Mouse (Mus musculus): ENCODE measurements around the gene Adcy1. TPM values are rescaled to one million over a fixed set of nuclear protein-coding genes. Genes with fewer than 3 reads are reported as not detected.
A peak's percentile ranks its signal among the peaks of the same experiment; 100 is the strongest.

Gene Adcy1
- polyA plus RNA-seq, 1 experiment from 2014 or later: 1.1 TPM

- Histone ChIP-seq H3K27ac (ENCODE audit: low read length) (no peak overlapping the region), H3K4me3 (ENCODE audit: low read length) (peak overlapping the region; percentile 62), H3K4me2 (ENCODE audit: low read depth, low read length) (peak overlapping the region; percentile 86), H3K4me1 (ENCODE audit: control insufficient read depth, insufficient read depth, low read length) (peaks cover 8% of the 10 kb centered on the region), H3K27me3 (ENCODE audit: control insufficient read depth, insufficient read depth, low read length) (peaks cover 73% of the 10 kb centered on the region), H3K9ac (ENCODE audit: low read length) (no peak overlapping the region; the same call in 1 of the 2 replicates), H3K9me3 (replicated peaks; ENCODE audit: control insufficient read depth, low read length) (no peaks in the 10 kb centered on the region), H3K36me3 (ENCODE audit: control insufficient read depth, insufficient read depth) (no peaks in the 10 kb centered on the region)
- no peak for ATAC-seq (replicated peaks; ENCODE audit: extremely low read depth, insufficient read depth, low FRiP score)
- WGBS: 5% methylated on average over 26 of the region's 26 CpGs
Observed at GRCm38 (mm10) chr11:7064484-7065185, 1.3 kb downstream of the Adcy1 start.

GRCm38 (mm10) chr11:7065388-7065787, 2.1 kb downstream of the Adcy1 start:
- Histone ChIP-seq H3K27me3 (ENCODE audit: control insufficient read depth, insufficient read depth, low read length) (peaks cover 74% of the 10 kb centered on the region), H3K4me3 (ENCODE audit: low read length) (no peak overlapping the region), H3K36me3 (ENCODE audit: control insufficient read depth, insufficient read depth) (no peaks in the 10 kb centered on the region), H3K9me3 (replicated peaks; ENCODE audit: control insufficient read depth, low read length) (no peaks in the 10 kb centered on the region), H3K27ac (ENCODE audit: low read length) (no peak overlapping the region), H3K4me1 (ENCODE audit: control insufficient read depth, insufficient read depth, low read length) (peaks cover 8% of the 10 kb centered on the region), H3K4me2 (ENCODE audit: low read depth, low read length) (no peak overlapping the region), H3K9ac (ENCODE audit: low read length) (no peak overlapping the region)
- 31% methylated on average over 4 of the region's 4 CpGs for WGBS
- no peak for ATAC-seq (replicated peaks; ENCODE audit: extremely low read depth, insufficient read depth, low FRiP score)

GRCm38 (mm10) chr11:7065876-7066275, 2.6 kb downstream of the Adcy1 start:
- Histone ChIP-seq H3K4me3 (ENCODE audit: low read length) (no peak overlapping the region), H3K4me1 (ENCODE audit: control insufficient read depth, insufficient read depth, low read length) (peaks cover 8% of the 10 kb centered on the region), H3K4me2 (ENCODE audit: low read depth, low read length) (no peak overlapping the region), H3K36me3 (ENCODE audit: control insufficient read depth, insufficient read depth) (no peaks in the 10 kb centered on the region), H3K9ac (ENCODE audit: low read length) (no peak overlapping the region), H3K9me3 (replicated peaks; ENCODE audit: control insufficient read depth, low read length) (no peaks in the 10 kb centered on the region), H3K27me3 (ENCODE audit: control insufficient read depth, insufficient read depth, low read length) (peaks cover 69% of the 10 kb centered on the region), H3K27ac (ENCODE audit: low read length) (no peak overlapping the region)
- no peak for ATAC-seq (replicated peaks; ENCODE audit: extremely low read depth, insufficient read depth, low FRiP score)
- 44% methylated on average over 5 of the region's 5 CpGs for WGBS

GRCm38 (mm10) chr11:7067263-7067662, 4.0 kb downstream of the Adcy1 start:
- Histone ChIP-seq H3K9ac (ENCODE audit: low read length) (no peak overlapping the region), H3K27me3 (ENCODE audit: control insufficient read depth, insufficient read depth, low read length) (peaks cover 57% of the 10 kb centered on the region), H3K36me3 (ENCODE audit: control insufficient read depth, insufficient read depth) (no peaks in the 10 kb centered on the region), H3K4me3 (ENCODE audit: low read length) (no peak overlapping the region), H3K4me1 (ENCODE audit: control insufficient read depth, insufficient read depth, low read length) (peaks cover 8% of the 10 kb centered on the region), H3K27ac (ENCODE audit: low read length) (no peak overlapping the region), H3K4me2 (ENCODE audit: low read depth, low read length) (no peak overlapping the region), H3K9me3 (replicated peaks; ENCODE audit: control insufficient read depth, low read length) (no peaks in the 10 kb centered on the region)
- WGBS: 70% methylated on average over 4 of the region's 4 CpGs
- ATAC-seq (replicated peaks; ENCODE audit: extremely low read depth, insufficient read depth, low FRiP score): no peak

DNA sequence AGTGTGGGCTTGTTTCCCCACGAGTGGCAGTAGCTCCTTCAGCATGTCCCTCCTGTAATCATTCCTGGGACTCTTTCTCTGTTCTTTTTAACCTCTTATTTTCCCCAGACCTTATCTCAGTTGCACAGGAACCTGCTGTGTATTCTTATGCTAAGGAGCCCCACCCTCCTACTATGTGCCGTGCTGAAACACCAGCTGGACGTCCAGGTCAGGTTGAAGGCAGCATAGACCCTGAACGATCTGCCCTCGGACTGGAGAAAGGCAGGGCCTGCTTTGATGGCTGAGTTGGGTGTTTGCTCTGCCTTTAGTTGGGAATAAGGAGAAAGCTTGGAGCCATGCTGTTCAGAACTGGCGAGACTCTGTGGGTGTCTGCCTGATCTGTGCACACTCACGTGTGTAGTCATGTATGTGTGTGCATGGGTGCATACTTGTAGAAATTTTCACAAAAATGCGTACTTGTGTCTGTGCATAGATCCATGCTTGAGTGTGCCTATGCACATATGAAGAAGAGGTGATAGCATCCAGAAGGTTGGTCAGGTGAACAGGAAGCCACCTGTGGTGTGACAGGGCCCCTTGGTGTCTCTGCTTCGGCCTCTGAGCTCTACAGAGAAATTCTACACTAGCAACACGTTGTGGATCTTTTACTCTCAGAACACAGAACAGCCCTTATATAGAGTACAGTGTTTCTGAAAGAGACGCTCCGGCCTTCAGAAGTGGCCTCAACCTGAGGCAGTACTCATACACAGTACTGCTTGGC, 5.4 kb downstream of the Adcy1 start:
- Histone ChIP-seq H3K4me3 (ENCODE audit: low read length) (no peak overlapping the region), H3K9ac (ENCODE audit: low read length) (no peak overlapping the region), H3K9me3 (replicated peaks; ENCODE audit: control insufficient read depth, low read length) (no peaks in the 10 kb centered on the region), H3K4me1 (ENCODE audit: control insufficient read depth, insufficient read depth, low read length) (peaks cover 5% of the 10 kb centered on the region), H3K4me2 (ENCODE audit: low read depth, low read length) (no peak overlapping the region), H3K27ac (ENCODE audit: low read length) (no peak overlapping the region), H3K27me3 (ENCODE audit: control insufficient read depth, insufficient read depth, low read length) (peaks cover 47% of the 10 kb centered on the region), H3K36me3 (ENCODE audit: control insufficient read depth, insufficient read depth) (no peaks in the 10 kb centered on the region)
- WGBS: 77% methylated on average over 12 of the region's 12 CpGs
- ATAC-seq (replicated peaks; ENCODE audit: extremely low read depth, insufficient read depth, low FRiP score): no peak

- H3K9me3 ChIP-seq (replicated peaks; ENCODE audit: control insufficient read depth, low read length): no peaks in the 10 kb centered on the region
- no peaks in the 10 kb centered on the region for H3K36me3 ChIP-seq (ENCODE audit: control insufficient read depth, insufficient read depth)
- no peaks in the 10 kb centered on the region for H3K4me1 ChIP-seq (ENCODE audit: control insufficient read depth, insufficient read depth, low read length)
- H3K9ac ChIP-seq (ENCODE audit: low read length): no peak overlapping the region
- 80% methylated on average over 4 of the region's 4 CpGs for WGBS
- peaks cover 36% of the 10 kb centered on the region for H3K27me3 ChIP-seq (ENCODE audit: control insufficient read depth, insufficient read depth, low read length)
- no peak overlapping the region for H3K27ac ChIP-seq (ENCODE audit: low read length)
- H3K4me2 ChIP-seq (ENCODE audit: low read depth, low read length): no peak overlapping the region
- no peak overlapping the region for H3K4me3 ChIP-seq (ENCODE audit: low read length)
- no peak for ATAC-seq (replicated peaks; ENCODE audit: extremely low read depth, insufficient read depth, low FRiP score)
Observed at GRCm38 (mm10) chr11:7069762-7070161, 6.5 kb downstream of the Adcy1 start.

DNA sequence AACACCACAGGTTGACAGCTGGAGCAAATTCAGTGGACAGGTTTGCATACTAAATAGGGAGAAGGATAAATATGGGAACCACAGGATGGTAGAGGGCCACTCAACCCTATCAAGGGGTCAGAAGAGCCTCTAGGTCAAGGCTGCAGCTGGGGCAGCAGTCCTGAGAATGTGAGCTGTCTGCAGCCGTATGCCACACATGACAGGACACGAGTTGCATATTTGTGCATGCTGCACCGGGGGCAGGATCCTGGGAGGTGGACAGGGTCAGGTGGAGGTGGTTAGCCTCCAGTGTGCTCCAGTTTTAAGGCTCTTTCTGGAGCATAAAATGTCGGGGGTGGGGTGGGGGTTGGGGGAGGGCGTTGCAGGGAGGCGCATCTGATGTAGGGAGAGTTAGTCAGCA, 8.3 kb downstream of the Adcy1 start:
- Histone ChIP-seq H3K4me1 (ENCODE audit: control insufficient read depth, insufficient read depth, low read length) (no peaks in the 10 kb centered on the region), H3K27me3 (ENCODE audit: control insufficient read depth, insufficient read depth, low read length) (peaks cover 18% of the 10 kb centered on the region), H3K36me3 (ENCODE audit: control insufficient read depth, insufficient read depth) (no peaks in the 10 kb centered on the region), H3K4me2 (ENCODE audit: low read depth, low read length) (no peak overlapping the region), H3K4me3 (ENCODE audit: low read length) (no peak overlapping the region), H3K9ac (ENCODE audit: low read length) (no peak overlapping the region), H3K27ac (ENCODE audit: low read length) (no peak overlapping the region), H3K9me3 (replicated peaks; ENCODE audit: control insufficient read depth, low read length) (no peaks in the 10 kb centered on the region)
- 50% methylated on average over 6 of the region's 6 CpGs for whole genome bisulfite sequencing
- ATAC-seq (replicated peaks; ENCODE audit: extremely low read depth, insufficient read depth, low FRiP score): no peak

DNA sequence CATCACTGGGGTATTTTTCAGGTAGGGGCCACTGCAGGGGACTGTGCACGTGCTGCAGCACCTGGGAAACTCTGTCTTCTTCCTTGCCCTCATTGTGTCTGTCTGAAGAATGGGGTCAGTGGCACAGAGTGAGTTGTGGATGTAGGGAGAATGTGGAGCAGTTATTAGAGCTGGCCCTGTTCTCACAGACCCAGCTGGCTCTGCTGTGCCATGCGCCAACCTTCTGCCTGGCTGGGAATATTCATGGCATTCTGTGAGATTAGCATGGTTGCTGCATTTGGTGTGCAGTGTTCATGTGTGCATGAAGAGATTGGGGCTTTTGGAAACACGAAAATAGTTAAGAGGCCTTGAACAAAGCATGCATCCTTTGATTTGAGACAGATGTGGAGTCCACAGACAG, 10.3 kb downstream of the Adcy1 start:
- H3K36me3 ChIP-seq (ENCODE audit: control insufficient read depth, insufficient read depth): no peaks in the 10 kb centered on the region
- H3K27me3 ChIP-seq (ENCODE audit: control insufficient read depth, insufficient read depth, low read length): 0 out of 2 replicates have a peak, but pooled peaks cover 5% of the 10 kb centered on the region
- no peaks in the 10 kb centered on the region for H3K4me1 ChIP-seq (ENCODE audit: control insufficient read depth, insufficient read depth, low read length)
- no peak overlapping the region for H3K27ac ChIP-seq (ENCODE audit: low read length)
- no peaks in the 10 kb centered on the region for H3K9me3 ChIP-seq (replicated peaks; ENCODE audit: control insufficient read depth, low read length)
- no peak overlapping the region for H3K4me3 ChIP-seq (ENCODE audit: low read length)
- ATAC-seq (replicated peaks; ENCODE audit: extremely low read depth, insufficient read depth, low FRiP score): no peak
- 82% methylated on average over 3 of the region's 3 CpGs for WGBS
- no peak overlapping the region for H3K9ac ChIP-seq (ENCODE audit: low read length)
- H3K4me2 ChIP-seq (ENCODE audit: low read depth, low read length): no peak overlapping the region

DNA sequence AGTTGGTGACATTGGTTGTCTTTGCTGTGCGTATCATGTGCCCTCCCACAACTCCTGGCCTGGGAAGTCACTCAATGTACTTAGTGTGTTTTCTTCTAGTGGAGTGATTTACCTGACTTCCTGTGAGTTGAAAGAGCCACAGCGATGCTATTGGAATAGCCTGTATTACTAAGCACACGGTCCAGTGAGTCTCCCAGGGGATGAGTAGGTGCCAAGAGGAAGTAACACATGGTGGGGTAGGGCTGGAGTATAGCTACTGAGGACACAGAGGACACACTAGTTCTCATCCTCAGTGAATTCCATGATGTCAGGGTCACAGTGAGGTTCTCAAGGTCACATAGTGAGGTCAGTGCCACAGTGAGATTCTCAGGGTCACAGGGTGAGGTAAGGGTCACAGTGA, 13.2 kb downstream of the Adcy1 start:
- Histone ChIP-seq H3K9ac (ENCODE audit: low read length) (no peak overlapping the region), H3K4me1 (ENCODE audit: control insufficient read depth, insufficient read depth, low read length) (no peaks in the 10 kb centered on the region), H3K27ac (ENCODE audit: low read length) (no peak overlapping the region), H3K4me2 (ENCODE audit: low read depth, low read length) (no peak overlapping the region), H3K36me3 (ENCODE audit: control insufficient read depth, insufficient read depth) (no peaks in the 10 kb centered on the region), H3K27me3 (ENCODE audit: control insufficient read depth, insufficient read depth, low read length) (no peaks in the 10 kb centered on the region), H3K9me3 (replicated peaks; ENCODE audit: control insufficient read depth, low read length) (no peaks in the 10 kb centered on the region), H3K4me3 (ENCODE audit: low read length) (no peak overlapping the region)
- ATAC-seq (replicated peaks; ENCODE audit: extremely low read depth, insufficient read depth, low FRiP score): no peak
- 80% methylated on average over 3 of the region's 3 CpGs for WGBS
